Mouse (Mus musculus): ENCODE measurements at regions not wholly inside any gene's neighbourhood (a gene's known extent, or its start where the extent isn't known, plus 50 kb on each side); places are given as distances from the start of the nearest gene placed in this dataset.

DNA sequence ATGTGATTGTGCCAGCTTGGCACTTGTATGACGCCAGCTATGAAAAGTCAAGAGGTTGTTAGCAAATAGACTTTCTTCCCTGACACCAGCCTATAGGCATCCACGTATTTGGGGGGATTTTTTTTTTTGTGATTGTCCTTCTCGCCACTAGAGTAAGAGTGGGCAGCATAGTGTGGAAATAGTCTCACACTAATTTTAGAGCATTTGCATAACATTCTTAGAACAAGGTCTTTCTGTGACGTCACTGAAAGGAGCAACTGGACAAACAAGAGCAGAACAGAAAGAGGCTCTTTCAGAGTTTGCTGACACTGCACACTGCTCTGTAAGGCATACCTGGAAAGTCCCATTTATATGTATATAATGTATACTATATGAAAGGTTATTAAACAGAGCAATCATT lies 86.0 kb upstream of the Ado start:
- no peaks in the 10 kb centered on the region for H3K36me3 ChIP-seq (ENCODE audit: control insufficient read depth, insufficient read depth, low read length)
- H3K27me3 ChIP-seq (ENCODE audit: control insufficient read depth, insufficient read depth, low read length) = no peaks in the 10 kb centered on the region
- no peak for ATAC-seq (replicated peaks; ENCODE audit: low FRiP score)
- no peak overlapping the region for H3K4me3 ChIP-seq (ENCODE audit: low read depth, low read length)
- no peak for DNase-seq (ENCODE audit: low spot score)
- no peaks in the 10 kb centered on the region; the same call in 1 of the 2 replicates for H3K4me1 ChIP-seq (replicated peaks; ENCODE audit: control insufficient read depth, insufficient read depth, low read length)
- H3K27ac ChIP-seq (ENCODE audit: low read depth, low read length) = no peak overlapping the region
- no peak overlapping the region for H3K4me2 ChIP-seq (ENCODE audit: low read depth, low read length, severe bottlenecking)
- H3K9me3 ChIP-seq (ENCODE audit: control insufficient read depth, low read length) = no peaks in the 10 kb centered on the region
- no peak overlapping the region for H3K9ac ChIP-seq (ENCODE audit: low read length)
- 84% methylated on average over 4 of the region's 4 CpGs for WGBS

DNA sequence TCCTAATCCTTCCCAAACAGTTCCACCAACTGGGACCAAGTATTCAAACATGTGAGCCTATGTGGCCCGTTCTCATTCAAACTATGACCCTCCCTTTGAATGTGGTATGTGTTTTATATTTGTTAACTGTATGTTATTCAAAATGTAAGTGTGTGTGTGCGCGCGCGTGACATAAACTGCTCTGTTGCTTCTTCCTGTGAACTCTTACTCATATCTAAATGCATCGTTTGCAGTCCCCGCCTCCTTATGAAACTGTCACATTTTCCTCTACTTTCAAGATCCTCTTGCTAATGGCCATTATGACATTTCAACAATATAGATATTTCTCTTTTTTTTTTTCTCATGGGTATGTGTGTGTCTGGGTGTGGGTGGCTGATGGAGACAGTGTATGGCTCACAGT lies 84.3 kb upstream of the Ado start:
- no peak for DNase-seq (ENCODE audit: low spot score)
- Histone ChIP-seq H3K9me3 (ENCODE audit: control insufficient read depth, low read length) (no peaks in the 10 kb centered on the region), H3K9ac (ENCODE audit: low read length) (no peak overlapping the region), H3K27me3 (ENCODE audit: control insufficient read depth, insufficient read depth, low read length) (no peaks in the 10 kb centered on the region), H3K4me3 (ENCODE audit: low read depth, low read length) (no peak overlapping the region), H3K4me1 (replicated peaks; ENCODE audit: control insufficient read depth, insufficient read depth, low read length) (no peaks in the 10 kb centered on the region; the same call in 1 of the 2 replicates), H3K36me3 (ENCODE audit: control insufficient read depth, insufficient read depth, low read length) (no peaks in the 10 kb centered on the region), H3K4me2 (ENCODE audit: low read depth, low read length, severe bottlenecking) (no peak overlapping the region), H3K27ac (ENCODE audit: low read depth, low read length) (no peak overlapping the region)
- ATAC-seq (replicated peaks; ENCODE audit: low FRiP score) = no peak
- 92% methylated on average over 7 of the region's 7 CpGs for WGBS

DNA sequence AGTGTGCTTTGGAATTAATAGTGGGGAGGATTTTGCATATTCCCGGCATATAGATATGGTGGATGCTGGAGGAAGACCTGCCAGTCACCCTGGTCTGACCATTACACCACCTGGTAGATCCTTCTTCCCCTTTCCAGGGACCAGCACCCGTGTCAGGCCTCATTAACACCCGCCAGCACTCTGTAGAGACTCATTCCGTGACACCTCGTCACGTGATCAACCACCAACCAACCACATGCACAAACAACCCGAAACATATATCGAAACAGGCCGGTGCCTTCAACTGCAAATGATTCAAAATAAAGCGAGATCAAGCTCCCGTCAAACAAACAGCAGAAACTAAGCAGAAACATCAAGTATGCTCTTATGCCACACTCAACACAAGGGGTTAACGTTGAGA lies 74.6 kb upstream of the Ado start:
- WGBS = 85% methylated on average over 12 of the region's 12 CpGs
- Histone ChIP-seq H3K4me3 (ENCODE audit: low read depth, low read length) (no peak overlapping the region), H3K9me3 (ENCODE audit: control insufficient read depth, low read length) (no peaks in the 10 kb centered on the region), H3K9ac (ENCODE audit: low read length) (no peak overlapping the region), H3K4me1 (replicated peaks; ENCODE audit: control insufficient read depth, insufficient read depth, low read length) (no peaks in the 10 kb centered on the region), H3K27ac (ENCODE audit: low read depth, low read length) (no peak overlapping the region), H3K4me2 (ENCODE audit: low read depth, low read length, severe bottlenecking) (no peak overlapping the region), H3K27me3 (ENCODE audit: control insufficient read depth, insufficient read depth, low read length) (no peaks in the 10 kb centered on the region), H3K36me3 (ENCODE audit: control insufficient read depth, insufficient read depth, low read length) (no peaks in the 10 kb centered on the region)
- ATAC-seq (replicated peaks; ENCODE audit: low FRiP score) (no peak), DNase-seq (ENCODE audit: low spot score) (no peak)

DNA sequence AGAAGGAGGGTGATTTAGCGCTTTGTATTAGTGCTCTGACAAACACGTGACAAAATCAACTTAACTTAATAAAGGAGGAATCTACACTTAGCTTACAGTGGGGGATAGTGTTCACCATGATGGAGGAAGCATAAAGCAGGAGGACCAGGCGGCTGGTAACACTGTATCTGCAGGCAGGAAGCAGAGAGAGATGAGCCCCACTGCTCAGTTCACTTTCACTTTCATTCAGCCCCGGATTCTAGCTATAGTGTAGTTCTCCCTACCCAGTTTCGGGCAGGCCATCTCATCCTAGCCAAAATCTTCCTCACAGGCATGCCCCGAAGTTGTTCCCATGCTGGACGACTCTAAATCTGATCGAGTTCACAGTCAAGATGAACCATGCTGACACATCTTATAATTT lies 71.3 kb upstream of the Ado start:
- no peak overlapping the region for H3K27ac ChIP-seq (ENCODE audit: low read depth, low read length)
- H3K27me3 ChIP-seq (ENCODE audit: control insufficient read depth, insufficient read depth, low read length) = no peaks in the 10 kb centered on the region
- H3K4me3 ChIP-seq (ENCODE audit: low read depth, low read length) = no peak overlapping the region
- H3K4me2 ChIP-seq (ENCODE audit: low read depth, low read length, severe bottlenecking) = no peak overlapping the region
- no peak for ATAC-seq (replicated peaks; ENCODE audit: low FRiP score)
- H3K9me3 ChIP-seq (ENCODE audit: control insufficient read depth, low read length) = no peaks in the 10 kb centered on the region
- H3K9ac ChIP-seq (ENCODE audit: low read length) = no peak overlapping the region
- no peaks in the 10 kb centered on the region for H3K4me1 ChIP-seq (replicated peaks; ENCODE audit: control insufficient read depth, insufficient read depth, low read length)
- DNase-seq (ENCODE audit: low spot score) = no peak
- no peaks in the 10 kb centered on the region for H3K36me3 ChIP-seq (ENCODE audit: control insufficient read depth, insufficient read depth, low read length)
- 78% methylated on average over 8 of the region's 8 CpGs for WGBS

DNA sequence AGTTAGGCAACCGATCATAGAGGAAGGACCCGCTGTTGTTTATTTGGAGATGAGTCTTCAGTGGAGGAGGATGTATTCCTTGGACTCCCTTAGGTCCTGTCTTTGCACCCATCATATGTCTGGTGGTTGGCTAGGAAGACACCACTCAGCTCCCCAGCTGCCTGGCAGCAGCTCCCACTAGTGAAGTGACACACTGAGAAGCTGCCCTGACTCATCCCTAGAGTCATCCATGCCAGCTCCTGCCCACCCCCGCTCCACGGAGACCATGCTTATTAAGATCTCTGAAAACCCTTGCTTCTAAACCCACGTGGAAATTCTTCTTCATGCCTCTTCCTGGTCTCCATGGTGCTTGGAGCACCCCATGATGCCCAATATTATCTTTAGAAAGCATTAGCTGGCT lies 69.4 kb upstream of the Ado start:
- no peaks in the 10 kb centered on the region for H3K9me3 ChIP-seq (ENCODE audit: control insufficient read depth, low read length)
- no peak overlapping the region for H3K4me2 ChIP-seq (ENCODE audit: low read depth, low read length, severe bottlenecking)
- no peaks in the 10 kb centered on the region for H3K4me1 ChIP-seq (replicated peaks; ENCODE audit: control insufficient read depth, insufficient read depth, low read length)
- 87% methylated on average over 5 of the region's 5 CpGs for WGBS
- H3K27me3 ChIP-seq (ENCODE audit: control insufficient read depth, insufficient read depth, low read length) = no peaks in the 10 kb centered on the region
- no peak overlapping the region for H3K4me3 ChIP-seq (ENCODE audit: low read depth, low read length)
- no peak overlapping the region for H3K27ac ChIP-seq (ENCODE audit: low read depth, low read length)
- H3K9ac ChIP-seq (ENCODE audit: low read length) = no peak overlapping the region
- ATAC-seq (replicated peaks; ENCODE audit: low FRiP score) (no peak), DNase-seq (ENCODE audit: low spot score) (no peak)
- H3K36me3 ChIP-seq (ENCODE audit: control insufficient read depth, insufficient read depth, low read length) = no peaks in the 10 kb centered on the region

DNA sequence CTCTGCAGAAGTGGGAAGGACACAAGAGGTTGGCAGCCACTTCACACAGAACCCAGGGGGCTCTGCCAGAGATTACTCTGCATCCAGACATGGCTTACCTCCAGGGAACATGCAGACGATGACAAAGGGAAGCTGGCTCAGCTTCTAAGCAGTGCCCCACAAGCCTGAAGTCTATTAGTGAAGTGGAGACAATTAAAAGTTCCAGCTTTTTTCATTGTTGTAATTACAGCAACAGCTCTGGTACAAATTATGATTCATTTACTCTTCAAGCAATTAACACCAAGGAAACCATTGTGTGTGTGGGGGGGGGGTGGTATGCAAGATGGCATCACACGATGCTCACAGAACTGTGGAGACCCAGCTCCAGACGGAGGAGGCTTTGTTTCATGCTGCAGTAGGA lies 66.3 kb upstream of the Ado start:
- no peak for DNase-seq (ENCODE audit: low spot score)

DNA sequence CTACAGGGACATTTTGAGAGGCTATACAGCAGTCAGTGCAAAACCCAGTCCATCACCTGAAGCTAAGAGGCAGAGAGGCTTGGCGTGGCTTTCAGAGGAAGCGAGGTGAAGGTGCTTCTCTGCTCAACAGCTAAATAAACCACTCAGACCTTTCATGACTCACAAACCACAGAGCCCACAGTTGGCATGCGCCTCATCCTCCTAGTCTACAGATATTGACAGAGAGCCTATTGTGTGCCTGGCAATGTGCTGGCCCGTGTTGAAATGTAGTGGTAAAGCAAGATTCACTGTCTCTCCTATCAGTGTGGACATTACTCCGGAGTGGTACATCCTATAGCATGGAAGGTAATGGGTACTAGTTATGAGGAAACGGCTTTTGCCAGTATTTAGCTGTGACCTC lies 61.9 kb upstream of the Ado start:
- Histone ChIP-seq H3K27ac (ENCODE audit: low read depth, low read length) (no peak overlapping the region), H3K4me1 (replicated peaks; ENCODE audit: control insufficient read depth, insufficient read depth, low read length) (no peaks in the 10 kb centered on the region), H3K9ac (ENCODE audit: low read length) (no peak overlapping the region), H3K27me3 (ENCODE audit: control insufficient read depth, insufficient read depth, low read length) (no peaks in the 10 kb centered on the region), H3K9me3 (ENCODE audit: control insufficient read depth, low read length) (no peaks in the 10 kb centered on the region), H3K4me2 (ENCODE audit: low read depth, low read length, severe bottlenecking) (no peak overlapping the region), H3K36me3 (ENCODE audit: control insufficient read depth, insufficient read depth, low read length) (no peaks in the 10 kb centered on the region), H3K4me3 (ENCODE audit: low read depth, low read length) (no peak overlapping the region)
- no peak for ATAC-seq (replicated peaks; ENCODE audit: low FRiP score)
- 89% methylated on average over 6 of the region's 6 CpGs for WGBS
- no peak for DNase-seq (ENCODE audit: low spot score)

More for the DNA sequence above, 66.3 kb upstream of the Ado start:
- no peaks in the 10 kb centered on the region for H3K4me1 ChIP-seq (replicated peaks; ENCODE audit: control insufficient read depth, insufficient read depth, low read length)
- no peaks in the 10 kb centered on the region for H3K9me3 ChIP-seq (ENCODE audit: control insufficient read depth, low read length)
- H3K4me2 ChIP-seq (ENCODE audit: low read depth, low read length, severe bottlenecking) = no peak overlapping the region
- no peak overlapping the region for H3K27ac ChIP-seq (ENCODE audit: low read depth, low read length)
- no peak for ATAC-seq (replicated peaks; ENCODE audit: low FRiP score)
- H3K4me3 ChIP-seq (ENCODE audit: low read depth, low read length) = no peak overlapping the region
- no peaks in the 10 kb centered on the region for H3K36me3 ChIP-seq (ENCODE audit: control insufficient read depth, insufficient read depth, low read length)
- no peaks in the 10 kb centered on the region for H3K27me3 ChIP-seq (ENCODE audit: control insufficient read depth, insufficient read depth, low read length)
- no peak overlapping the region for H3K9ac ChIP-seq (ENCODE audit: low read length)
- 74% methylated on average over 3 of the region's 3 CpGs for WGBS

DNA sequence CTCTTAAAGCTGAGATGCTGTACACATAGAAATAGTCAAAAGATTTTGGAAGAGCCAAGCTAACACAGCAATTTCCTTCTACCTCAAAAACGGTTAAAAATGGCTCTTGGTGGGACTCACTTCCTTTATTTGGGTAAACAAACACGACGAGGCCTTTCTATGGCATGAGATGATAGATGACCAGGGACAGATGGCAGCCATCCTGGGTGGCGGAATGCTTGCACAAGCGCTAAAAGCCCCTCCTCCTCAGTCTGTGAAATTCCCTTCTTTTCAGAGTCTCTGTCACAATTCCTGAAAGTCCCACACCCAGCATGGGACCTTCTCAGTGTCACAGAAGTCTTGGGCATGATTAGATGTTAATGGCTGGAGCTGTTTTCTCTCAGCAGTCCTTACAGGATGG lies 59.3 kb upstream of the Ado start:
- ATAC-seq (replicated peaks; ENCODE audit: low FRiP score) (no peak), DNase-seq (ENCODE audit: low spot score) (no peak)
- H3K36me3 ChIP-seq (ENCODE audit: control insufficient read depth, insufficient read depth, low read length) = no peaks in the 10 kb centered on the region
- WGBS = 80% methylated on average over 5 of the region's 5 CpGs
- no peaks in the 10 kb centered on the region for H3K4me1 ChIP-seq (replicated peaks; ENCODE audit: control insufficient read depth, insufficient read depth, low read length)
- no peaks in the 10 kb centered on the region for H3K27me3 ChIP-seq (ENCODE audit: control insufficient read depth, insufficient read depth, low read length)
- no peak overlapping the region for H3K9ac ChIP-seq (ENCODE audit: low read length)
- H3K4me3 ChIP-seq (ENCODE audit: low read depth, low read length) = no peak overlapping the region
- no peaks in the 10 kb centered on the region for H3K9me3 ChIP-seq (ENCODE audit: control insufficient read depth, low read length)
- H3K4me2 ChIP-seq (ENCODE audit: low read depth, low read length, severe bottlenecking) = no peak overlapping the region
- H3K27ac ChIP-seq (ENCODE audit: low read depth, low read length) = no peak overlapping the region

DNA sequence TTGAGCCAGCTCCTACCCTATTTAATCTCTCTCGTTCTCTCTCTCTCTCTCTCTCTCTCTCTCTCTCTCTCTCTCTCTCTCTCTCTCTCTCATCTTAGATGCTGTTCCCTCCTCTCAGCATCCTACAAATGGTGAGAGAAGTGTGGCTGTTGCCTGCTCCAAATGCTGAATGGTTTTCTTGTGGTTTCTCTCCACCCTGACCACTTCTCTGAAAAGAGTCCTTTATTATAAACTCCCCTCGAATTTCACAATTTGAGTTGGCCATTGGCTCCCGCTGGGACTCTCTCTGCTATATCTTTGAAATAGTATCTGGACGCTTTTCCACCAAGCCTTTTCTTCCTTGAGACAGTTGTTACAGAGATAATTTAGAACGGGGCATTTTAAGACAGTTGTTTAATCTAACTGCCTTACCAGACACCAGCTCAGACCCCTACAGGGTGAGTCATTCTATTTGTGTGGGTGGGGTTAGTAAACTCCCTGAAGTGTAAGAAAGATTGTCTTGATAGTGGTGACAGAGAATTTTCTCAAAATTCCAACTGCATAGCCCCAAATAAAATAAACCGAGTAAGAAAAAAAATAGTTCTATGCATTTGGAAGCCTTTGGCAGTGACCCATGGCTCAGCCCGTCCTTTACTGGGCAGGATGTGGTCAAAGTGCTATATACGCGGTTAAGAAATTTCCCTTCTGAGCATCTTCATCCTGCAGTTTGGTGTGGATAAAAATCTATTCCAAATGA lies 58.7 kb upstream of the Ado start:
- no peak for DNase-seq (ENCODE audit: low spot score)

More for the DNA sequence above, 58.7 kb upstream of the Ado start:
- H3K4me1 ChIP-seq (replicated peaks; ENCODE audit: control insufficient read depth, insufficient read depth, low read length) = no peaks in the 10 kb centered on the region
- H3K9ac ChIP-seq (ENCODE audit: low read length) = no peak overlapping the region
- H3K36me3 ChIP-seq (ENCODE audit: control insufficient read depth, insufficient read depth, low read length) = no peaks in the 10 kb centered on the region
- H3K27ac ChIP-seq (ENCODE audit: low read depth, low read length) = no peak overlapping the region
- no peak overlapping the region for H3K4me2 ChIP-seq (ENCODE audit: low read depth, low read length, severe bottlenecking)
- no peak overlapping the region for H3K4me3 ChIP-seq (ENCODE audit: low read depth, low read length)
- ATAC-seq (replicated peaks; ENCODE audit: low FRiP score) = no peak
- H3K27me3 ChIP-seq (ENCODE audit: control insufficient read depth, insufficient read depth, low read length) = no peaks in the 10 kb centered on the region
- H3K9me3 ChIP-seq (ENCODE audit: control insufficient read depth, low read length) = no peaks in the 10 kb centered on the region
- 80% methylated on average over 9 of the region's 9 CpGs for WGBS

Data from forebrain, embryonic 11.5 days (tissue).